Mouse (Mus musculus): ENCODE measurements at regions not wholly inside any gene's neighbourhood (a gene's known extent, or its start where the extent isn't known, plus 50 kb on each side); places are given as distances from the start of the nearest gene placed in this dataset.

DNA sequence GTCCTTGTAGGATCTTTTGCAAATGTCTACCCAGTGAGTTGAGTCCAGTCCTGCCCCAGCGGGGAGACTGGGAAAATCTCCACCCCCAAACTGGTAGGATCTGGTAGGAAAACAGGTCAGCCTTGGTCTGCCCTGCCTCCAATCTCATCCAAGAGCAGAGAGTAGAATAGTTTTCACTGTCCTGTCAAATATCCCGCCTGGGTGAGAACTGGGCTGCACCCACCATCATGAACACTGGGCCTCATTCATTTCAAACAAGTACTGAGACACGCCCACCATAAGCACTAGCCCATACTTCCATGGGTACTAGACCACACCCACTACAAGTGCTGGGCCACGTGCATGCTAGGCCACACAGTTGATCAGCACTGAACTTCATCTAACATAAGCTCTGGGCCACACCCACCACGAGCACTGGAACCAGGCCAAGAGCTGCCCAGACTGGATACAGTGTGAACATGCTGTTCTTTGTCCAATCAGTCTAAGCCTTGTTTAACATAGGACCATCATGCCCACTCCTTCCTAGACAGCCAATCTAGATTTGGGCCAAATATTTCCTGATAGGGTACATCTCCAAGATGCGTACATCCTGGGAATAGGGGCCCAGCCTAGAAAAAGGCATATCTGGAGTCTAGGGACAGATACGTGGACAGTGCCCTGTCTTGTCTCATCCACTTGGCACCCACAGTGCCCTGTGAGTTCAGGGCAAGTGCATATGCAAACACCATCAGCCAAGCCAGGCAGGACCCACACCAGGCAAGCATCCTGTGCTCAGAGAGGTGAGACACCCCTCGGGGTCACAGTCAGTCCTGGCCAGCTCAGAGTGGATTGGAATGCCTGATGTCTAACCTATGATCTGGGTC is 56.2 kb upstream of the Slco4a1 start:
- H3K9me3 ChIP-seq (ENCODE audit: low read length) = no peaks in the 10 kb centered on the region
- ATAC-seq (no peak), DNase-seq (ENCODE audit: low spot score) (no peak)
- H3K9ac ChIP-seq (replicated peaks; ENCODE audit: low read length) = no peak overlapping the region
- whole genome bisulfite sequencing = 67% methylated on average over 8 of the region's 8 CpGs
- no peaks in the 10 kb centered on the region for H3K27me3 ChIP-seq (ENCODE audit: insufficient read depth, low read length)
- no peaks in the 10 kb centered on the region for H3K4me1 ChIP-seq (ENCODE audit: insufficient read depth, low read length)
- H3K27ac ChIP-seq = no peak overlapping the region
- TF ChIP-seq CTCF (IDR thresholded peaks at IDR 0.05; ENCODE audit: low read depth) = no peak
- no peaks in the 10 kb centered on the region for H3K36me3 ChIP-seq (ENCODE audit: insufficient read depth, low read length)
- no peak overlapping the region for H3K4me2 ChIP-seq (ENCODE audit: low read depth, low read length)
- no peak overlapping the region for H3K4me3 ChIP-seq (ENCODE audit: low read length)

DNA sequence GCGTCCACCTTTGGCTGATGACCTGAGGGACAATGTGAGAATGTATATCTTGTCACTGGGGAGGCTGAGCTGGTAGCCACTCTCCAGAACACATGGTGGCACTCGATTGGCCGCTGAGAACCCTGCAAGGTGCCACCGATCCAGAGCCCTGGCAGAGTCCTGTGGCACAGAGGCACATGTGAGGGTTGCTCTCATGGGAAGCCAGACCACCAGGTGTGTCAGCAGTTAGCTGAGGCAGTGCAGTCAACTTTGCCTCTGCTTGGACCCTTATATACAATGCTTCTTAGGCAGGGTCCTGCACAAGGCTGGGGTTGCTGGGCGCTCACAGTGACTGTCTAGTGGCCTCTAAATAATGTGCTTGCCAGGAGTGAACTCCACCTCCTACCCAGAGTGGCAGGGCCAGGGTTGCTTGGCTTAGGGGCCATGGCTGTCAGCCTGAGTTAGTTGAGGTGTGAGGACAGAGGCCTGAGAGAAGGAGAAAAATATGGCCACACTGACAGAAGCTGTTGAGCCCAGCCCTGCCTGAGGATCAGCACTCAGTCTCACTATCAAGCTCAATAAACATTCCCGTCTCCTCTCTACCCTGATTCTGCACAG is 57.1 kb upstream of the Slco4a1 start:
- TF ChIP-seq CTCF (IDR thresholded peaks at IDR 0.05; ENCODE audit: low read depth) = no peak
- ATAC-seq (no peak), DNase-seq (ENCODE audit: low spot score) (no peak)
- no peaks in the 10 kb centered on the region for H3K4me1 ChIP-seq (ENCODE audit: insufficient read depth, low read length)
- H3K4me3 ChIP-seq (ENCODE audit: low read length) = no peak overlapping the region
- H3K36me3 ChIP-seq (ENCODE audit: insufficient read depth, low read length) = no peaks in the 10 kb centered on the region
- 89% methylated on average over 6 of the region's 6 CpGs for WGBS
- no peak overlapping the region for H3K4me2 ChIP-seq (ENCODE audit: low read depth, low read length)
- no peaks in the 10 kb centered on the region for H3K9me3 ChIP-seq (ENCODE audit: low read length)
- no peak overlapping the region for H3K9ac ChIP-seq (replicated peaks; ENCODE audit: low read length)
- no peak overlapping the region for H3K27ac ChIP-seq
- H3K27me3 ChIP-seq (ENCODE audit: insufficient read depth, low read length) = no peaks in the 10 kb centered on the region

DNA sequence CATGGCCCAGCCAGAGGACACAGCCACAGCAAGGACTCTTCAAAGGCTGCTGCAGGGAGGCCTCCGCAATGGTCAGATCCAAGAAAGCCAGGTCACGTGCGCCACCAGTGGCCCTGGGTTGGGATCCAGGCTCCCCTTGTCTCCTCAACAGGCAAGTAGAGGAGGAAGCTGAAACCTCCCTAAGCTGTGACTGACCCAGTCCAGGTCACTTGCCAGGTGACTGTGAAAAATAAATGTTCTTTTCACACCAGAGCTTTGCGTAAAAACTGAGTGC is 57.6 kb upstream of the Slco4a1 start:
- Histone ChIP-seq H3K27ac (no peak overlapping the region), H3K9ac (replicated peaks; ENCODE audit: low read length) (no peak overlapping the region), H3K4me3 (ENCODE audit: low read length) (no peak overlapping the region), H3K36me3 (ENCODE audit: insufficient read depth, low read length) (no peaks in the 10 kb centered on the region), H3K27me3 (ENCODE audit: insufficient read depth, low read length) (no peaks in the 10 kb centered on the region), H3K4me2 (ENCODE audit: low read depth, low read length) (no peak overlapping the region), H3K4me1 (ENCODE audit: insufficient read depth, low read length) (no peaks in the 10 kb centered on the region), H3K9me3 (ENCODE audit: low read length) (no peaks in the 10 kb centered on the region)
- no peak for TF ChIP-seq CTCF (IDR thresholded peaks at IDR 0.05; ENCODE audit: low read depth)
- WGBS = 86% methylated on average over 4 of the region's 4 CpGs
- DNase-seq (ENCODE audit: low spot score) (no peak), ATAC-seq (no peak)

DNA sequence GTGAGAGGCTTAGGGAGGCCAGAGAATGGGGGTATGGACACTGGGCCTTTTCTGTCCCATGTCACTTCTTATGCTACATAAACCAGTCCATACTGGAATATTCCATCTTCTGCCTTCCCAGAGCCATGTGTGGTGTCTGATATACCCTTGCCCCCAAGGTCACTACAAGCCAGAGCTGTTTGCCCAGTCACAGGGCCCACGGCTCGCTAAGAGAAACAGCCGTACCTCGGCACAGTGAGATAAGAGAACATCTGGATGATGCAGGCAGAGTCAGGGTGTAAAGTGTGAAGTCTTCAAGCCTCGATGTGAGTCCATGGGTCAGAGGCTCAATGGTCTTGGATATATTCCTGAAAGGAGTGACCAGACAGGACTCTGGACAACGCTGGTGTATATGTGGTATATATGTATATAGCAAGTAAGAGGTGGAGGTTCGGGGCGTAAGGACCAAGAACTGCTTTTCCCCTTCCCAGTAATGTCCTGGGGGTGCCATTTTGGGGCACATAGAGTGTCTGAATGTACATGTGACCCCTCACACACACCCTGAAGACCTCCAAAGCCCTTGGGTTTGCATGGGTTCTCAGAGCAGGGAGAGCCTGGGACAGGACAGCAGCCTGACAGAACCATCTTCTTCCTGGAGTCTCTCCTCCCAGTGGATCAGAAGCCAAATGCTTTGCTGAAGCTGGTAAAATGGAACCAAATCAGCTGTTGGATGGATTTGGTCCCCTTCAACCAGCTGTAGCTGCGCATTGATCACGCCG is 58.1 kb upstream of the Slco4a1 start:
- TF ChIP-seq CTCF (IDR thresholded peaks at IDR 0.05; ENCODE audit: low read depth) = no peak
- no peak overlapping the region for H3K4me3 ChIP-seq (ENCODE audit: low read length)
- ATAC-seq (no peak), DNase-seq (ENCODE audit: low spot score) (no peak)
- H3K27me3 ChIP-seq (ENCODE audit: insufficient read depth, low read length) = no peaks in the 10 kb centered on the region
- WGBS = 87% methylated on average over 11 of the region's 11 CpGs
- no peak overlapping the region for H3K9ac ChIP-seq (replicated peaks; ENCODE audit: low read length)
- no peak overlapping the region for H3K27ac ChIP-seq
- H3K4me2 ChIP-seq (ENCODE audit: low read depth, low read length) = no peak overlapping the region
- no peaks in the 10 kb centered on the region for H3K4me1 ChIP-seq (ENCODE audit: insufficient read depth, low read length)
- no peaks in the 10 kb centered on the region for H3K9me3 ChIP-seq (ENCODE audit: low read length)
- no peaks in the 10 kb centered on the region for H3K36me3 ChIP-seq (ENCODE audit: insufficient read depth, low read length)

DNA sequence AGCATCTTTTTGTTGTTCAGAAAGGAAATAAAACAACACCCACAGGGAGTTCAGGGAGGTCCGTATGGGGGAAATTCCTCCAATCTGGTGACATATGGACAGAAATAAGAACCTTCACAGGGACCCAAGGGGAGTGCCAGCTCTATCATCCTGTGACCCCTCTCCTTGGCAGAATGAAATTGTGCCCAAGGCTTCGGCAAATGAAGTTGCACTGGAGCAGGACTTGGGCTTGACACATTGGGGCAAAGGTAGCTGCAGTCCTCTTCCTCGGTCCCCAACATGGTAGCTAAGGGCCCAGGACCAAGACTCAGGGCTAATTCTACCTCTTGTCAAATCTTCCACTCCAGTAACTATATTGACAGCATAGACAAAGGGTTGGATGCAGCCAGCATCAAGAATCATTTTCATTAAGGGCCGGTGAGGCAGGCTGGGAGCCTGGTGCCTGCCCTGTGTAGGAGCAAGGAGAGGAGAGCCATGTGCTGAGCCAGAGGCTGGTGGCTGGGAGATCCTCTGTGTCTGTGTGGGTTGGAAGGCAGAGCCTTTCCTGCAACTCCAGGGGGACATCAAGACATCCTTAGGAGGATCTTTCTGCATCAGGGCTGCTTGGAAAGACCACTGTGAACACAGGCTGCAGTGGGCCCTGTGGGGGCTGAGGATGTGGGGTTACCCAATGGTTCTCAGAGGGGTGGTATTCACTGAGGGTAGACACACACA is 59.2 kb upstream of the Slco4a1 start:
- Histone ChIP-seq H3K27me3 (ENCODE audit: insufficient read depth, low read length) (no peaks in the 10 kb centered on the region), H3K4me3 (ENCODE audit: low read length) (no peak overlapping the region), H3K4me1 (ENCODE audit: insufficient read depth, low read length) (no peaks in the 10 kb centered on the region), H3K9me3 (ENCODE audit: low read length) (no peaks in the 10 kb centered on the region), H3K36me3 (ENCODE audit: insufficient read depth, low read length) (no peaks in the 10 kb centered on the region), H3K27ac (no peak overlapping the region), H3K4me2 (ENCODE audit: low read depth, low read length) (no peak overlapping the region), H3K9ac (replicated peaks; ENCODE audit: low read length) (no peak overlapping the region)
- no peak for DNase-seq (ENCODE audit: low spot score)
- no peak for TF ChIP-seq CTCF (IDR thresholded peaks at IDR 0.05; ENCODE audit: low read depth)
- ATAC-seq = no peak
- WGBS = 64% methylated on average over 4 of the region's 4 CpGs

DNA sequence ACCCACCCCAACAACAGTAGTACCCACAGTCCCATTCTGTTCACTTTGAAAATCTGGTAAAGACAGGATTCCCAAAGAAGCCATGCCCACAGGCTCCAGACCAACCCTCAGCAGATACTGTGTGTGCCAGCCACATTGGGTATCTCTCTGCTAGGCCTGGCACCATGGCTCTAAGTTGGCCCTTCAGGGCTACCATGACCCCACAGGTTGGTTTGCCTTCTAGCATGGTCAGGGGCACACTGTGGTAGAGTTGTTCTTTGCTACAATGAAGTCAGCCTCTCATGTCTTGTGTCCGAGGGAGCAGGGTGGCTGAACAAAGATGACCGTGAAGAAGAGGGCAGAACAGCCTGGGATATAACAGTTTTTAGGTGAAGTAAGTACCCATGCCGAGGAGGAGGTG is 59.8 kb upstream of the Slco4a1 start:
- H3K27me3 ChIP-seq (ENCODE audit: insufficient read depth, low read length) = no peaks in the 10 kb centered on the region
- ATAC-seq (no peak), DNase-seq (ENCODE audit: low spot score) (no peak)
- no peak overlapping the region for H3K9ac ChIP-seq (replicated peaks; ENCODE audit: low read length)
- no peak for TF ChIP-seq CTCF (IDR thresholded peaks at IDR 0.05; ENCODE audit: low read depth)
- H3K4me2 ChIP-seq (ENCODE audit: low read depth, low read length) = no peak overlapping the region
- 73% methylated on average over 3 of the region's 3 CpGs for WGBS
- no peaks in the 10 kb centered on the region for H3K36me3 ChIP-seq (ENCODE audit: insufficient read depth, low read length)
- no peak overlapping the region for H3K27ac ChIP-seq
- H3K4me1 ChIP-seq (ENCODE audit: insufficient read depth, low read length) = no peaks in the 10 kb centered on the region
- no peaks in the 10 kb centered on the region for H3K9me3 ChIP-seq (ENCODE audit: low read length)
- H3K4me3 ChIP-seq (ENCODE audit: low read length) = no peak overlapping the region

All from hindbrain, postnatal 0 days (tissue).